22 mouse cellular contexts compared by ENCODE assay signal in the genomic region with DNA sequence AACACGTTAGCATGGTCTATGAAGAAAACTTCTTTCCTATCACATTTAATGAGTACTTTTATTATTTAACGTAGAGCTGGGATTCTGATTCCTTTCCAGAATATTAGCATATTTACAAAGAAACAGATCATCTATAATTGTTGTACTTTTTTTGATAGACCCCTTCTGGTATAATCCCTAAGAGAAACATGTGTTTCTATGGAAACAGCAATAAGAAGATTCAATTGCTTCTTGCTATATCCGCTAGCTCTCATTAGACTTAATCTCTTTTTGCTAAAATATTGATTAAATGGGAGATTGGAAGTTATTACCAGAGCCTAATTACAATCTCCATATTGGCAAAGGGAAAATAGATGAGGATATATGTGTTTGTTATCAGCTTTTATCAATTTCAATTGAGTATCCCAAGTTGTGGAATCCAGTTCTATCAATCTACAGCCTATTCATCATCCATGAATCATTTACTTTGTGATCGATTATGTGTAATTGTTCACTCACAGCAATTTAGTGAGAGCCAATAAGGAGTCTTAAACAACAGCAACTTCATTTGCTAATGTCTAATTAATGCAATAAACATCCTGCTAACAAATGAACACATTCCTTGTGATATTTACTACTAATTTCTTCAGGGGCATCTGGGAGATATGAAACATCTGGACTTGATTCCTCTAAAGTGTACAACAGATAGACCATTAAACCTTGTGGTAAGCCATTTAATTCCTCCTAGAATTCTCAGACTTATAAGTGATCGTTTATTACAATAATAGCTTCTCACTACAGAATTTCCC.
"Had no signal": no experiment of that assay in that cellular context is flagged by ENCODE, and none has a peak within 500 bp of the region (broad histone marks: within the 10 kb centered on the region; RNA-seq: fewer than 3 reads in every experiment).

No protein-coding gene starts in this region.

- H3K4me3 ChIP-seq: gastrocnemius, adult 2 months; heart, embryonic 10.5 days; heart, embryonic 12.5 days; intestine, embryonic 15.5 days; layer of hippocampus, adult 2 months; limb, embryonic 13.5 days; limb, embryonic 15.5 days; liver, embryonic 12.5 days had no signal

- H3K27ac ChIP-seq: gastrocnemius, adult 2 months; heart, embryonic 10.5 days; intestine, embryonic 15.5 days; layer of hippocampus, adult 2 months; limb, embryonic 13.5 days; limb, embryonic 15.5 days; liver, embryonic 12.5 days; liver, embryonic 14.5 days had no signal

- H3K9ac ChIP-seq: heart, embryonic 12.5 days; intestine, embryonic 15.5 days; limb, embryonic 13.5 days; limb, embryonic 15.5 days; liver, embryonic 12.5 days; liver, embryonic 14.5 days had no signal

- H3K27me3 ChIP-seq: heart, embryonic 12.5 days; intestine, embryonic 15.5 days; limb, embryonic 13.5 days; limb, embryonic 15.5 days; liver, embryonic 12.5 days had no signal

- H3K36me3 ChIP-seq: heart, embryonic 10.5 days; heart, embryonic 12.5 days; intestine, embryonic 15.5 days; limb, embryonic 13.5 days; limb, embryonic 15.5 days; liver, embryonic 12.5 days had no signal

- ATAC-seq: inflammation-experienced regulatory T-cells, adult 6 months; intestine, embryonic 15.5 days; intestine, postnatal 0 days; liver, embryonic 12.5 days had no signal

- DNase-seq: gastrocnemius, adult 2 months; gastrocnemius, postnatal 10 days; gastrocnemius, postnatal 25 days; heart, adult 18-20 months; heart, postnatal 10 days; heart, postnatal 4 days; kidney, adult 18-20 months; kidney, adult 8-10 months; kidney, postnatal 10 days; kidney, postnatal 25 days; kidney, postnatal 4 days; left cerebral cortex, postnatal 4 days had no signal

- H3K4me1 ChIP-seq: heart, embryonic 10.5 days; heart, embryonic 12.5 days; intestine, embryonic 15.5 days; limb, embryonic 13.5 days; limb, embryonic 15.5 days; liver, embryonic 12.5 days had no signal

- H3K9me3 ChIP-seq: heart, embryonic 10.5 days; heart, embryonic 12.5 days; intestine, embryonic 15.5 days; limb, embryonic 13.5 days; limb, embryonic 15.5 days; liver, embryonic 12.5 days had no signal

- H3K4me2 ChIP-seq: heart, embryonic 12.5 days; intestine, embryonic 15.5 days; limb, embryonic 13.5 days; limb, embryonic 15.5 days; liver, embryonic 12.5 days had no signal
